Mouse (Mus musculus) heart, adult 2 months (tissue): ENCODE measurements around the gene Padi3.

Experiments used
- CTCF ChIP-seq: fragments of 200-600 bp; IDR thresholded peaks from 2 replicates; pipeline ENCODE4 v1.8.1; 2022; ENCODE audit warnings: antibody characterized with exemption, mild to moderate bottlenecking, moderate library complexity
- POLR2A ChIP-seq: fragments of 200-500 bp; IDR thresholded peaks from 2 replicates; pipeline ENCODE4 v1.6.1; 2011; ENCODE audit warnings: mild to moderate bottlenecking, low read depth, low read length, control low read depth; ENCODE audit not compliant: insufficient read depth

DNA sequence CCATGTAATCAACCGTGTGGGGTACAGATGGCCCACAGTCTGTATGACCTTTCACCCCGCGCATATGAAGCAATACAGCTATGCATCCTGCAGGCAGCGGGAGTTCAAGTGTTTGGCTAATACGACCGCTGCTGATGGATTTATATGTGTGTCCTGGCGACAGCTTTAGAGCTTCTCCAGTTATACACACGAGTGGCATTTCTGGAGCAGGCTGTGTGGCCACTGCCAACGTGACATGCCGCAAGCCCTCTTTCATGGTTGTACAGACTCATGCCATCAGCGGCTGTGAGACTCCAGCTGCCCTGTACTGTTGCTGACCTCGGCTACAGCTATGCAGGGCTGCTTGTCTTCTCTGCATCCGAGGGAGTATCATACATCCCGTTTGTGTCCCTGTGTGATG is 29.9 kb downstream of the Padi3 start:
- no peak for TF ChIP-seq CTCF
- no peak for TF ChIP-seq POLR2A
